11 mouse cellular contexts compared by ENCODE assay signal in genomic region chr1:161767101-161767524, GRCm38 (mm10). TPM values are rescaled to one million over a fixed set of nuclear protein-coding genes. Genes with fewer than 3 reads are reported as not detected.
A peak's percentile ranks its signal among the peaks of the same experiment; 100 is the strongest.
DNase-seq lines count a peak whose midpoint lies in the region; ATAC-seq and TF ChIP-seq lines count a peak whose summit lies in the region.
"Had no signal": no experiment of that assay in that cellular context is flagged by ENCODE, and none has a peak within 500 bp of the region (broad histone marks: within the 10 kb centered on the region; RNA-seq: fewer than 3 reads in every experiment).

No protein-coding gene starts in this region.

- TF ChIP-seq CTCF in MEL (IDR thresholded peaks at IDR 0.05 in 2 of 3, conservative IDR thresholded peaks at IDR 0.05 in 1 of 3; ENCODE audit: control insufficient read depth in 1 of 3, insufficient read depth in 1 of 3, low read depth in 2 of 3, low read length in 3 of 3, poor library complexity in 1 of 3, severe bottlenecking in 1 of 3) = no peak
- TF ChIP-seq CTCF in intestine, postnatal 0 days (IDR thresholded peaks at IDR 0.05; ENCODE audit: low read depth) = peak; percentile 31; the same call in 1 of the 2 replicates
- TF ChIP-seq CTCF in spleen, adult 2 months (IDR thresholded peaks at IDR 0.05; ENCODE audit: extremely low read depth, insufficient read depth, insufficient read length, insufficient replicate concordance) = no peak

- no peaks in the 10 kb centered on the region for H3K36me3 ChIP-seq in heart, embryonic 15.5 days
- no peaks in the 10 kb centered on the region for H3K36me3 ChIP-seq in MEL (ENCODE audit: control insufficient read depth in 1 of 2, insufficient read depth in 2 of 2, low read length in 2 of 2)
- no peaks in the 10 kb centered on the region for H3K36me3 ChIP-seq in intestine, postnatal 0 days (ENCODE audit: control insufficient read depth, insufficient read depth)
- H3K36me3 ChIP-seq in spleen, adult 2 months (ENCODE audit: control insufficient read depth, insufficient read depth, low read length) = no peaks in the 10 kb centered on the region
- no peaks in the 10 kb centered on the region for H3K36me3 ChIP-seq in hindbrain, embryonic 13.5 days
- H3K36me3 ChIP-seq: forebrain, embryonic 10.5 days; limb, embryonic 12.5 days had no signal

- no peaks in the 10 kb centered on the region for H3K79me2 ChIP-seq in MEL (ENCODE audit: control insufficient read depth, insufficient read depth, low read length, poor library complexity)

- ATAC-seq in heart, embryonic 15.5 days (replicated peaks; ENCODE audit: insufficient number of reproducible peaks, insufficient read depth, low FRiP score, low read depth) = no peak
- peak; percentile 97 for ATAC-seq in intestine, postnatal 0 days
- no peak for ATAC-seq in hindbrain, embryonic 13.5 days (ENCODE audit: low FRiP score)

- no peak overlapping the region for H3K27ac ChIP-seq in heart, embryonic 15.5 days
- peak overlapping the region; percentile 14; the same call in 1 of the 2 replicates for H3K27ac ChIP-seq in MEL (ENCODE audit: control insufficient read depth, low read depth, low read length)
- H3K27ac ChIP-seq in intestine, postnatal 0 days (ENCODE audit: low read depth, low read length) = peak overlapping the region; percentile 17; the same call in 1 of the 2 replicates
- H3K27ac ChIP-seq in spleen, adult 2 months (ENCODE audit: insufficient read depth, low read length) = peak overlapping the region; percentile 71
- no peak overlapping the region for H3K27ac ChIP-seq in hindbrain, embryonic 13.5 days
- H3K27ac ChIP-seq: forebrain, embryonic 10.5 days; limb, embryonic 12.5 days had no signal

- H3K4me1 ChIP-seq in heart, embryonic 15.5 days (replicated peaks) = 0 out of 2 replicates have a peak, but pooled peaks cover 2% of the 10 kb centered on the region
- 0 out of 4 replicates have a peak, but pooled peaks cover 0 to 2% of the 10 kb centered on the region in 2 experiments for H3K4me1 ChIP-seq in MEL (ENCODE audit: control insufficient read depth in 1 of 2, insufficient read depth in 2 of 2, low read length in 2 of 2)
- no peaks in the 10 kb centered on the region for H3K4me1 ChIP-seq in intestine, postnatal 0 days (replicated peaks; ENCODE audit: control insufficient read depth, insufficient read depth, low read length)
- H3K4me1 ChIP-seq in spleen, adult 2 months (ENCODE audit: control insufficient read depth, insufficient read depth, insufficient read length) = peaks cover 12% of the 10 kb centered on the region
- no peaks in the 10 kb centered on the region for H3K4me1 ChIP-seq in hindbrain, embryonic 13.5 days (replicated peaks)
- H3K4me1 ChIP-seq: forebrain, embryonic 10.5 days; limb, embryonic 12.5 days had no signal

- H3K9me3 ChIP-seq in heart, embryonic 15.5 days (replicated peaks) = no peaks in the 10 kb centered on the region
- H3K9me3 ChIP-seq in MEL (replicated peaks; ENCODE audit: insufficient read depth, low read length) = no peaks in the 10 kb centered on the region
- H3K9me3 ChIP-seq in intestine, postnatal 0 days (ENCODE audit: control insufficient read depth) = no peaks in the 10 kb centered on the region
- no peaks in the 10 kb centered on the region for H3K9me3 ChIP-seq in hindbrain, embryonic 13.5 days
- H3K9me3 ChIP-seq: forebrain, embryonic 10.5 days; limb, embryonic 12.5 days had no signal

- 35% methylated on average over 12 of the region's 12 CpGs for WGBS in heart, embryonic 15.5 days
- WGBS in intestine, postnatal 0 days = 41% methylated on average over 12 of the region's 12 CpGs
- WGBS in spleen, adult 2 months = 2% methylated on average over 12 of the region's 12 CpGs
- WGBS in hindbrain, embryonic 13.5 days = 76% methylated on average over 12 of the region's 12 CpGs

- no peak for TF ChIP-seq RAD21 in MEL (IDR thresholded peaks at IDR 0.05; ENCODE audit: low read depth, low read length)

- peak overlapping the region; percentile 40 for H3K4me2 ChIP-seq in heart, embryonic 15.5 days
- peak overlapping the region; percentile 50 for H3K4me2 ChIP-seq in intestine, postnatal 0 days (replicated peaks; ENCODE audit: low read depth)
- H3K4me2 ChIP-seq in hindbrain, embryonic 13.5 days = no peak overlapping the region
- H3K4me2 ChIP-seq: limb, embryonic 12.5 days had no signal

- H3K9ac ChIP-seq in heart, embryonic 15.5 days = no peak overlapping the region
- no peak overlapping the region for H3K9ac ChIP-seq in MEL (ENCODE audit: control insufficient read depth, low read depth, low read length, poor library complexity, severe bottlenecking)
- no peak overlapping the region for H3K9ac ChIP-seq in intestine, postnatal 0 days (ENCODE audit: low read depth, low read length)
- H3K9ac ChIP-seq in hindbrain, embryonic 13.5 days = no peak overlapping the region
- H3K9ac ChIP-seq: limb, embryonic 12.5 days had no signal

- DNase-seq in heart, postnatal 14 days = no peak
- peak; percentile 66 for DNase-seq in MEL (ENCODE audit: low read depth, low spot score)
- peak; percentile 42 to 52 for DNase-seq in spleen, adult 2 months (ENCODE audit: low read depth in 1 of 2, low spot score in 2 of 2)
- no peak for DNase-seq in right cerebral cortex, postnatal 36 days (ENCODE audit: low spot score in 2 of 2)
- DNase-seq in layer of hippocampus, postnatal 25 days (ENCODE audit: extremely low spot score in 1 of 2, low spot score in 1 of 2) = no peak

- peak in 1 of 2 experiments; percentile 28; a peak in 2 of 4 replicates for TF ChIP-seq EP300 in MEL (IDR thresholded peaks at IDR 0.05; ENCODE audit: low read depth in 1 of 2, low read length in 2 of 2)

- intact Hi-C loops in heart, postnatal 14 days (cut with DNase I) = no loop called here

- no peaks in the 10 kb centered on the region for H3K27me3 ChIP-seq in heart, embryonic 15.5 days
- peaks cover 3% of the 10 kb centered on the region in 2 experiments; a peak in 2 of 4 replicates for H3K27me3 ChIP-seq in MEL (ENCODE audit: control insufficient read depth in 1 of 2, insufficient read depth in 2 of 2, low read length in 2 of 2)
- no peaks in the 10 kb centered on the region for H3K27me3 ChIP-seq in intestine, postnatal 0 days (replicated peaks; ENCODE audit: control insufficient read depth, insufficient read depth, low read length)
- no peaks in the 10 kb centered on the region for H3K27me3 ChIP-seq in spleen, adult 2 months (ENCODE audit: control insufficient read depth, insufficient read depth, low read length)
- no peaks in the 10 kb centered on the region for H3K27me3 ChIP-seq in hindbrain, embryonic 13.5 days
- H3K27me3 ChIP-seq: limb, embryonic 12.5 days had no signal

- TF ChIP-seq POLR2A in MEL (IDR thresholded peaks at IDR 0.05; ENCODE audit: control insufficient read depth in 1 of 2, insufficient read depth in 1 of 2, low read depth in 1 of 2, low read length in 2 of 2, poor library complexity in 1 of 2) = no peak
- TF ChIP-seq POLR2A in spleen, adult 2 months (IDR thresholded peaks at IDR 0.05; ENCODE audit: low read depth, low read length) = no peak

- H3K4me3 ChIP-seq in heart, embryonic 15.5 days = peak overlapping the region; percentile 18; the same call in 1 of the 2 replicates
- H3K4me3 ChIP-seq in MEL (ENCODE audit: control insufficient read depth in 1 of 2, insufficient read depth in 1 of 2, low read depth in 2 of 2, low read length in 2 of 2) = peak overlapping the region; percentile 17 to 37; a peak in 3 of 4 replicates
- 0 out of 2 replicates have a peak overlapping the region, but pooled peaks have one; percentile 12 for H3K4me3 ChIP-seq in intestine, postnatal 0 days (ENCODE audit: low read depth, low read length)
- H3K4me3 ChIP-seq in spleen, adult 2 months (ENCODE audit: extremely low read depth, insufficient read depth, insufficient read length) = peak overlapping the region; percentile 42
- no peak overlapping the region for H3K4me3 ChIP-seq in hindbrain, embryonic 13.5 days
- H3K4me3 ChIP-seq: forebrain, embryonic 10.5 days; limb, embryonic 12.5 days had no signal

TF ChIP-seq in MEL, 35 proteins besides CTCF, POLR2A, EP300 and RAD21 (continues in another document):
- TF ChIP-seq SMC3 (IDR thresholded peaks at IDR 0.05; ENCODE audit: low read depth, low read length) (no peak), TAL1 (IDR thresholded peaks at IDR 0.05; ENCODE audit: low read length) (no peak), ZKSCAN1 (IDR thresholded peaks at IDR 0.05; ENCODE audit: low read depth, low read length) (no peak), KAT2A (conservative IDR thresholded peaks at IDR 0.05; ENCODE audit: low read depth, low read length) (no peak), ZC3H11A (IDR thresholded peaks at IDR 0.05; ENCODE audit: low read depth, low read length) (no peak), USF2 (IDR thresholded peaks at IDR 0.05; ENCODE audit: borderline replicate concordance in 1 of 2, insufficient read depth in 1 of 2, low read depth in 1 of 2, low read length in 2 of 2) (no peak), CHD1 (IDR thresholded peaks at IDR 0.05; ENCODE audit: low read depth, low read length) (no peak), MXI1 (IDR thresholded peaks at IDR 0.05; ENCODE audit: low read depth, low read length) (peak; percentile 51), MYB (IDR thresholded peaks at IDR 0.05; ENCODE audit: low read depth, low read length) (no peak), GATA1 (IDR thresholded peaks at IDR 0.05; ENCODE audit: low read depth, low read length) (peak; percentile 63), MYC (IDR thresholded peaks at IDR 0.05; ENCODE audit: low read depth, low read length) (0 out of 2 replicates have a peak, but pooled peaks have one; percentile 20), MAZ (IDR thresholded peaks at IDR 0.05; ENCODE audit: low read depth, low read length) (no peak), POLR2AphosphoS2 (IDR thresholded peaks at IDR 0.05; ENCODE audit: low read length) (no peak), ETS1 (IDR thresholded peaks at IDR 0.05; ENCODE audit: low read depth, low read length) (peak; percentile 40; the same call in 1 of the 2 replicates), GABPA (IDR thresholded peaks at IDR 0.05; ENCODE audit: low read depth, low read length) (no peak), UBTF (IDR thresholded peaks at IDR 0.05; ENCODE audit: borderline replicate concordance, insufficient read depth, low read depth, low read length) (no peak), TBP (IDR thresholded peaks at IDR 0.05; ENCODE audit: low read depth, low read length) (no peak), USF1 (IDR thresholded peaks at IDR 0.05; ENCODE audit: low read depth, low read length) (no peak)

RNA-seq across cellular contexts. Expression of gene Fasl, which starts 21.2 kb away (rescaled TPM):
- 0.09 and 0.24 TPM in 2 replicates for polyA plus RNA-seq in heart, embryonic 15.5 days (2015; fragmentation: Nextera tagmentation; extraction: Ambion mirVana)
- not detected for total RNA-seq in heart, postnatal 14 days (2021)
- not detected in 2 replicates for total RNA-seq in MEL (2012; rRNA removed)
- not detected for polyA plus RNA-seq in MEL (2012; ENCODE audit: insufficient read depth in 1 of 2, insufficient read length in 2 of 2, low read depth in 1 of 2, low replicate concordance in 2 of 2, missing spikeins in 1 of 2)
- polyA plus RNA-seq in intestine, postnatal 0 days (2015; fragmentation: Nextera tagmentation; extraction: Ambion mirVana) = not detected in 2 replicates
- polyA plus RNA-seq in spleen, adult 2 months (2012; rRNA removed) = 1.1 and 1.2 TPM in 2 replicates
- 0.16 and 0.18 TPM in 2 replicates for polyA plus RNA-seq in hindbrain, embryonic 13.5 days (2015; fragmentation: Nextera tagmentation; extraction: Ambion mirVana)
- under 1 TPM; 0.12 to 0.19 TPM for total RNA-seq in layer of hippocampus, postnatal 25 days (2021)
- polyA plus RNA-seq: forebrain, embryonic 10.5 days; kidney, embryonic 16.5 days; limb, embryonic 12.5 days had no signal

Comparison
In these comparisons a context has a peak if more than half of its experiments do, and no peak if none do; other contexts are left out.
1. H3K27ac ChIP-seq: peak in MEL (single experiment), intestine, postnatal 0 days (single experiment) and spleen, adult 2 months (single experiment); none in heart, embryonic 15.5 days (single experiment) and hindbrain, embryonic 13.5 days (single experiment).
2. DNase-seq: peak in MEL (single experiment) and spleen, adult 2 months (2 of 2); none in heart, postnatal 14 days (0 of 2), right cerebral cortex, postnatal 36 days (0 of 2) and layer of hippocampus, postnatal 25 days (0 of 2).